In the genomic region with DNA sequence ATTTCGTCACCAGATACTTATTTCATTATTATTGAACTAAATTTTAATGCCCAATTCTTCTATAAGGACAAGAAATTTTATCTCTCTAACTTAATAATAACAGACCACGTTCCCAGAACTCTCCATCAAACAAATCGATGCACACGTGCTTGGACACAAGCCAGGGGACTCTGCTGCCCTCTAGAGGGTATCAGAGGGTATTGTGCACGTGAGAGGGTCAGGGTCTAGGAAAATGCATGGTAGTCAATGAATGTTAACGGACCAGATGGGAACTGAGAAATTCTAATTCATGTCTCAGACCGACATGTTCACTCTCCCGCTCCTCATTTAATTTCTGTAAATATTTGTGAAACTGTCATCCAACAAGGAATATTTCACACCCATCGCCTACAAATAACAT, we compare ENCODE assay signal across 2 mouse cellular contexts.
TF ChIP-seq lines count a peak whose summit lies in the region.

No protein-coding gene starts in this region.

TF ChIP-seq in CH12.LX, 34 proteins besides CTCF, POLR2A, EP300 and RAD21 (continued from another document):
- no peak for TF ChIP-seq CHD2 (IDR thresholded peaks at IDR 0.05; ENCODE audit: low read length)
TF ChIP-seq in CH12.LX: peak in this region for 1.

TF ChIP-seq in MEL, 35 proteins besides CTCF, POLR2A, EP300 and RAD21 (continued from another document):
- TF ChIP-seq MAX (IDR thresholded peaks at IDR 0.05; ENCODE audit: low read length) = no peak
